Mouse (Mus musculus) heart, embryonic 10.5 days (tissue): ENCODE data around the gene Map2k3. TPM values are rescaled to one million over a fixed set of nuclear protein-coding genes. Genes with fewer than 3 reads are reported as not detected.
A peak's percentile ranks its signal among the peaks of the same experiment; 100 is the strongest.
"Not testable (repeated sequence)": the region's sequence is repeated elsewhere in the genome, so short reads cannot be mapped to it uniquely, and the experiment has no call there.

Experiments
- DNase-seq: peaks from one replicate; pipeline ENCODE4 v3.0.0-alpha.2; 2017; ENCODE audit warnings: low spot score
- H3K27ac ChIP-seq: fragments of 300-500 bp; sonication (generic); 2 replicates; pipeline ENCODE4 v1.5.1; 2016; ENCODE audit warnings: mild to moderate bottlenecking
- H3K27me3 ChIP-seq: fragments of 300-500 bp; sonication (generic); 2 replicates; pipeline ENCODE4 v1.6.1; 2016; ENCODE audit warnings: mild to moderate bottlenecking; ENCODE audit not compliant: poor library complexity, insufficient read depth, severe bottlenecking
- H3K36me3 ChIP-seq: fragments of 300-500 bp; sonication (generic); 2 replicates; pipeline ENCODE4 v1.6.1; 2016; ENCODE audit warnings: mild to moderate bottlenecking, moderate library complexity
- H3K4me1 ChIP-seq: fragments of 300-500 bp; sonication (generic); 2 replicates; pipeline ENCODE4 v1.6.1; 2016; ENCODE audit warnings: mild to moderate bottlenecking
- H3K4me3 ChIP-seq: fragments of 300-500 bp; sonication (generic); 2 replicates; pipeline ENCODE4 v1.5.1; 2016; ENCODE audit warnings: mild to moderate bottlenecking, moderate library complexity
- H3K9me3 ChIP-seq: fragments of 300-500 bp; sonication (generic); 2 replicates; pipeline ENCODE4 v1.6.1; 2016; ENCODE audit warnings: mild to moderate bottlenecking, moderate library complexity
- WGBS: fragments of 180-500 bp; shearing (Covaris S2); methylation state at CpG from one replicate; pipeline ENCODE4 v1.1.7; 2016; 5-methylcytosine and 5-hydroxymethylcytosine counted together
- polyA plus RNA-seq: library from polyadenylated mRNA; unstranded; fragments of >200 nt; fragmentation: Nextera tagmentation; extraction: Ambion mirVana; gene quantifications from 2 replicates; pipeline ENCODE4 v1.2.1, GENCODE M21; 2016

Map2k3 gene
- 86.5 and 91.3 TPM in 2 replicates for polyA plus RNA-seq

DNA sequence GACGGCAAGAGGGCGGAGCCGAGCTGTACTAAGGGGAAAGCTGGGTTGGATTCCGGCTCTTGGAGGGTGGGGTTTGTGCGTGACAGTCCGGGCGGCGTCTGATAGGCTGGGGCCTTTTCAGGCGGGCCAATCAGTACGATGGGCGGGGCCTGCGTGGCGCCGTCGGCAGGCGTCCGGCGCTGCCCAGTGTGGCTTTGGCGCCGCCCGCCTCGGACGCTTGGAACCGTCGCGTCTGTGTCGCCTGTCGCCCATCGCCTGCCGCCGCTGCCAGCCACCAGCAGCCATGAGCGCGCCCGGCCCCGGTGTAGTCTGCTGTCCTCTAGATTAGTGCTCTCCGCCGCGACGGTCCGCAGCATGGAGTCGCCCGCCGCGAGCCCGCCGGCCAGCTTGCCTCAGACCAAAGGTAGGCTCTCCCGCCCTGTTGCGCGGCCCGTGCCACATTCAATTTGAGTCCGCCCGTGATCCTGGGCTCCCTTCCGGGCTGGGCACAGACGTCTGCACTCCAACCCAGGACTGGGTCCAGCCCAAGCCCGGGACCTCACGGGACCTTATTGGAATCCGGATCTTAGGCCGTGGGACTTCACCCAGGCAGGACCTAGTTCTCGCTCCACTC is at the start of gene Map2k3:
TSS of gene Map2k3 (plus strand) at position 165 of the 613 bp plus-strand sequence.
- peaks cover 63% of the 10 kb centered on the region for H3K4me1 ChIP-seq
- peaks cover 5% of the 10 kb centered on the region; the same call in 1 of the 2 replicates for H3K27me3 ChIP-seq
- no peaks in the 10 kb centered on the region for H3K9me3 ChIP-seq
- WGBS, result under 1% methylated on average over 59 of the region's 59 CpGs
- peak within 1 kb of the TSS; percentile 89 for H3K27ac ChIP-seq
- H3K36me3 ChIP-seq, result 0 out of 2 replicates have a peak, but pooled peaks cover 6% of the 10 kb centered on the region
- DNase-seq, result peak; percentile 98
- H3K4me3 ChIP-seq, result peak within 1 kb of the TSS; percentile 76

- Histone ChIP-seq H3K4me1 (peaks cover 19% of the 10 kb centered on the region), H3K27me3 (no peaks in the 10 kb centered on the region), H3K4me3 (no peak overlapping the region), H3K27ac (no peak overlapping the region), H3K9me3 (no peaks in the 10 kb centered on the region), H3K36me3 (peaks cover 4% of the 10 kb centered on the region; the same call in 1 of the 2 replicates)
- no peak for DNase-seq
- WGBS, result 75% methylated on average over 3 of the region's 3 CpGs
These were observed 49.4 kb upstream of the Map2k3 start for GRCm38 (mm10) chr11:60882386-60882785.

- H3K9me3 ChIP-seq, DNase-seq, H3K36me3 ChIP-seq, H3K27me3 ChIP-seq, H3K27ac ChIP-seq, H3K4me3 ChIP-seq: not testable (repeated sequence)
- WGBS, result 78% methylated on average over 3 of the region's 3 CpGs
- H3K4me1 ChIP-seq, result peaks cover 14% of the 10 kb centered on the region; the same call in 1 of the 2 replicates
These were observed 44.8 kb upstream of the Map2k3 start for GRCm38 (mm10) chr11:60886986-60887385.

DNA sequence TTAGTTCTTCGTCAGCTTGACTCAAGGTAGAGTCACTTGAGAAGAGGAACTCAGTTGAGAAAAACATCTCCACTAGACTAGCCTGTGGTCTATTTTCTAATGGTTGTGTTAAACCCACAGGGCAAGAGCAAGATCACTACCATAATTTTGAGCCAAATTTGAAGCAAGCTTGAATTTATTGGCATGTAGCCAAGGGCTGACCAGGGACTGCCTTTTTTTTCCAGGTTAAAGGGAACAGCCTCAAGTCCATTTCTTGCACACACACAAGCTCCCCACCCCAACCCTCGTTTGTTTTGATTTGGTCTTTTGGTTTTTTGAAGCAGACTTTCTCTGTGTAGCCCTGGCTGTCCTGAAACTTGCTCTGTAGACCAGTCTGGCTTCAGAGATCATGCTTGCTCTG is 42.0 kb upstream of the Map2k3 start:
- Histone ChIP-seq H3K4me1 (peaks cover 8% of the 10 kb centered on the region; the same call in 1 of the 2 replicates), H3K36me3 (no peaks in the 10 kb centered on the region), H3K9me3 (no peaks in the 10 kb centered on the region), H3K27me3 (no peaks in the 10 kb centered on the region), H3K27ac (no peak overlapping the region), H3K4me3 (no peak overlapping the region)
- whole genome bisulfite sequencing, result 69% methylated on average over 2 of the region's 2 CpGs
- DNase-seq, result no peak

DNA sequence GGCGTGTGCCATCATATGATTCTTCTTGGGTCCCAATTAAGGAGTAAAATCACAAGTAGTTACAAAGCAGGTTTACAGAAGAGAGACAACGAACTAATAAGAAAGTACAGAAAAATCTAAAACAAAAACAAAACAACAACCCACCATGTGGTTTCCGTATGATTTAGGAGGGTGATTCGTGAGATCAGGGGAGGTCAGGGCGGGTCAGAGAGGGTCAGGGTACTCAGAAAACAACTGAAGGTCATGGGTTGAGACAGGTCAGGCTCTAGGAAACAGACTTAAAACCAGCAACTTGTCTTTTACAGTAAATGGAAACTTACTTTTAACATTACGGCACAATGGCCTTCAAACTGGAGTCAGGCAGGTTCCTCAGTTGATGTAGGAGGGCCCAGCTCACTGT is 41.5 kb upstream of the Map2k3 start:
- Histone ChIP-seq H3K4me1 (peaks cover 8% of the 10 kb centered on the region; the same call in 1 of the 2 replicates), H3K4me3 (no peak overlapping the region), H3K27ac (peak overlapping the region; percentile 0; the same call in 1 of the 2 replicates), H3K9me3 (no peaks in the 10 kb centered on the region), H3K27me3 (no peaks in the 10 kb centered on the region), H3K36me3 (no peaks in the 10 kb centered on the region)
- WGBS, result 77% methylated on average over 6 of the region's 6 CpGs
- DNase-seq, result no peak

DNA sequence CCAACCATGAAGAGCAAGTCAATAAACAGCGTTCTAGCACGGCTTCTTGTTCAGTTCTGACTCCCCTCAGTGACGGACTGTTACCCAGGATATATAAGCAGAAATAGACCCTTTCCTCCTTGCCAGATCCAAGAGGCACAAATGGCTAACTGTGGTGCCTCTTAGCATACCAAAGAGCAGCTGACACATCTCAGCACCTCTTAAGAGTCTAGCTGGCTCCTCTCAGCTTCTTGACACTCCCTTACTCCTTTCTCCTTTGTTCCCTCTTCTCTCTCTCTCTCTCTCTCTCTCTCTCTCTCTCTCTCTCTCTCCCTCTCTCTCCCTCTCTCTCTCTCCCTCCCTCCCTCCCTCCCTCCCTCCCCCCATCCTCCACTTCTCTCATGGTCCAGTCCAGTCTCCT is 41.1 kb upstream of the Map2k3 start:
- Histone ChIP-seq H3K27ac (peak overlapping the region; percentile 0; the same call in 1 of the 2 replicates), H3K4me3 (no peak overlapping the region), H3K36me3 (no peaks in the 10 kb centered on the region), H3K9me3 (no peaks in the 10 kb centered on the region), H3K27me3 (no peaks in the 10 kb centered on the region), H3K4me1 (peaks cover 9% of the 10 kb centered on the region; the same call in 1 of the 2 replicates)
- no peak for DNase-seq
- WGBS, result 53% methylated on average over 3 of the region's 3 CpGs

- 16% methylated on average over 4 of the region's 4 CpGs for WGBS
- no peak overlapping the region for H3K4me3 ChIP-seq
- peaks cover 11% of the 10 kb centered on the region; the same call in 1 of the 2 replicates for H3K4me1 ChIP-seq
- DNase-seq, result no peak
- H3K36me3 ChIP-seq, result no peaks in the 10 kb centered on the region
- no peaks in the 10 kb centered on the region for H3K9me3 ChIP-seq
- H3K27me3 ChIP-seq, result no peaks in the 10 kb centered on the region
- H3K27ac ChIP-seq, result peak overlapping the region; percentile 36; the same call in 1 of the 2 replicates
These were observed 35.9 kb upstream of the Map2k3 start for GRCm38 (mm10) chr11:60895915-60896314.

- no peak for DNase-seq
- no peaks in the 10 kb centered on the region for H3K27me3 ChIP-seq
- 79% methylated on average over 7 of the region's 7 CpGs for WGBS
- peaks cover 36% of the 10 kb centered on the region for H3K36me3 ChIP-seq
- no peak overlapping the region for H3K27ac ChIP-seq
- no peak overlapping the region for H3K4me3 ChIP-seq
- H3K4me1 ChIP-seq, result 0 out of 2 replicates have a peak, but pooled peaks cover 3% of the 10 kb centered on the region
- no peaks in the 10 kb centered on the region for H3K9me3 ChIP-seq
These were observed 29.8 kb upstream of the Map2k3 start for GRCm38 (mm10) chr11:60902001-60902400.

DNA sequence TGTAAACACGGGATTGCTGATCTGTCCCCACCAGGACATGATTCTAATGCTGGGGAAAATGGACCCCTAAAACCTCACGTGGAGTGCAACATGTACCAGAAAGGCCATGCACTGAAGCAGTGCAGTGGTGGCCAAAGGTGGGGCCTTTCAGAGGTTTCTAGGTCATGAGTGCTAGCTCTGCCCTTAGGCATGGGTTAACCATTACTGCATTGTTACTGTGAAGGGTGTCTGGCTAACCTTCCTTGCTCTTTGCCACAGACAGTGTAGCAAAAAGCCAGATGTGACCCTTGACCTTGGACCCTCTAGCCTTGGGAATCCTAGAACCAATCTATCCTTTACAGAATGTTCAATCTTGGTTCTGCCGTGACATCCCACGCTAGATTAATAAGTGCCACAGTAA is 29.3 kb upstream of the Map2k3 start:
- no peaks in the 10 kb centered on the region for H3K27me3 ChIP-seq
- WGBS, result 71% methylated on average over 4 of the region's 4 CpGs
- H3K4me1 ChIP-seq, result 0 out of 2 replicates have a peak, but pooled peaks cover 3% of the 10 kb centered on the region
- peak overlapping the region; percentile 23; the same call in 1 of the 2 replicates for H3K27ac ChIP-seq
- no peak for DNase-seq
- H3K36me3 ChIP-seq, result peaks cover 36% of the 10 kb centered on the region
- H3K4me3 ChIP-seq, result no peak overlapping the region
- H3K9me3 ChIP-seq, result no peaks in the 10 kb centered on the region

- peaks cover 8% of the 10 kb centered on the region; the same call in 1 of the 2 replicates for H3K4me1 ChIP-seq
- H3K27me3 ChIP-seq, result no peaks in the 10 kb centered on the region
- 87% methylated on average over 6 of the region's 6 CpGs for WGBS
- H3K9me3 ChIP-seq, result no peaks in the 10 kb centered on the region
- no peak overlapping the region for H3K27ac ChIP-seq
- H3K36me3 ChIP-seq, result peaks cover 36% of the 10 kb centered on the region
- no peak overlapping the region for H3K4me3 ChIP-seq
- no peak for DNase-seq
These were observed 28.2 kb upstream of the Map2k3 start for GRCm38 (mm10) chr11:60903661-60904061.

DNA sequence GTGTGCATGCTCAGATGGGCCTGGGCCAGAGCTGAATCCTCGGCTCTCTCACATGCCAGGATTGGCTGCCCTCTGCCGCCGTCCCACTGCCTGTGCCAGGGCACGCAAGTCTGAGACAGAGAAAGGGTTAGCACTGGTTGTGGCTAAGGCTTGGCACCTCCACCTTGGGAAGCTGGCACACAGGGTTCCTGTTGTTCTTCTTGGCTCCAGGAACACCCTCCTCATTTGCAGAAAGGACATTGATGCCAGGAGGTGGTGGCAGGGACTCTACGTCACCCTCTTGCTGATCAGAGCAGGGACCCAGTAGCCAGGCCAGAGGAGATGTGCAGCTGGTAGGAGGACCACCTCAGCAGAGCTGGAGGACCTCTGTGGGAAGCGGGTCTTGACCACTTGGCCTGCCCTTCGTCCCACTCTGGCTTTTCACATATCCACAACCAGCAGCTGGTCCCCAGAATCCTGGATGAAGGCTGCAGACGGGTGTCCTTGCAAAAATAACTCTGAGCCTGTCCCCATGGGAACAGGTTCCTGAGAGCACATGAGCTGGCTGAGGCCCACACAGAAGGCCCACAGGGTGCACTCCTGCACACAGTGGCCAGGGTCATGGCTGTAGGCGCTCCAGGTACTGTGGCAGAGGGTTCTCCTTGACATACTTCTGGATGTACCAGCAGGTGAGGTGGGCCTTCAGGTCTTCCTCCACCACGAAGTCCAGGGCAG is 26.3 kb upstream of the Map2k3 start:
- DNase-seq, result no peak
- WGBS, result 82% methylated on average over 10 of the region's 10 CpGs
- H3K9me3 ChIP-seq, result no peaks in the 10 kb centered on the region

DNA sequence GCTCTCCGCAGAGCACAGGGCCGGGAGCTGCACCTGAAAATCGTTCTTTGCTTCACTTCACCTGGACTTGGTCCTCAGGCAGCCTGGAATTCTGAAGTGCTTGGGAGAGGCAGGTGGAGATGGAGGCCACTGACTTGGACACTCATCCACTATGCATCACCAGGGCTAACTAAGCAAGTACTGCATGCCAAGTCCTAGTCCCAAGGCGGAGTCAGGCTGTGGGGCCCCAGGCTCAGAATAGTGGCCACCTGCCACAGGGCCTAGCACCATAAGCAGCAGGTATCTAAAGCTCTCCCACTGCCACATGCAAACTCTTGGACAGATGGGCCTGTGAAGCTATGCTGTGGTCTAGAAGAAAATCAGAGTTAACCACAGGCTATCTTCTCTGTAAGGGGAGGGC is 25.4 kb upstream of the Map2k3 start:
- Histone ChIP-seq H3K36me3 (peaks cover 40% of the 10 kb centered on the region), H3K27ac (no peak overlapping the region), H3K27me3 (no peaks in the 10 kb centered on the region), H3K9me3 (no peaks in the 10 kb centered on the region), H3K4me3 (no peak overlapping the region), H3K4me1 (peaks cover 13% of the 10 kb centered on the region)
- no peak for DNase-seq
- WGBS, result 90% methylated on average over 4 of the region's 4 CpGs

More for the DNA sequence above, 26.3 kb upstream of the Map2k3 start:
- Histone ChIP-seq H3K4me1 (peaks cover 8% of the 10 kb centered on the region; the same call in 1 of the 2 replicates), H3K36me3 (peaks cover 40% of the 10 kb centered on the region), H3K27ac (no peak overlapping the region), H3K27me3 (no peaks in the 10 kb centered on the region), H3K4me3 (no peak overlapping the region)

- WGBS, result 65% methylated on average over 3 of the region's 3 CpGs
- H3K9me3 ChIP-seq, result no peaks in the 10 kb centered on the region
- no peak overlapping the region for H3K27ac ChIP-seq
- H3K36me3 ChIP-seq, result peaks cover 40% of the 10 kb centered on the region
- H3K27me3 ChIP-seq, result no peaks in the 10 kb centered on the region
- H3K4me1 ChIP-seq, result peaks cover 29% of the 10 kb centered on the region
- no peak for DNase-seq
- H3K4me3 ChIP-seq, result no peak overlapping the region
These were observed 23.8 kb upstream of the Map2k3 start for GRCm38 (mm10) chr11:60908073-60908472.
